In genomic region chr3:52641226-52642181, GRCm38 (mm10) we compare ENCODE assay signal across 8 mouse cellular contexts.
DNase-seq lines count a peak whose midpoint lies in the region; ATAC-seq lines count a peak whose summit lies in the region.

No protein-coding gene starts in this region.

- H3K4me3 ChIP-seq in heart, embryonic 11.5 days (ENCODE audit: low read depth, low read length) = no peak overlapping the region
- no peak overlapping the region for H3K4me3 ChIP-seq in limb, embryonic 15.5 days

- no peak for ATAC-seq in heart, embryonic 11.5 days (replicated peaks; ENCODE audit: insufficient number of reproducible peaks, low FRiP score, low TSS enrichment)
- ATAC-seq in limb, embryonic 15.5 days (ENCODE audit: insufficient number of reproducible peaks, low FRiP score, low TSS enrichment, low read depth) = peak; percentile 65; the same call in 1 of the 2 replicates

- H3K27ac ChIP-seq in heart, embryonic 11.5 days (ENCODE audit: low read depth, low read length) = 0 out of 2 replicates have a peak overlapping the region, but pooled peaks have one; percentile 57
- H3K27ac ChIP-seq in limb, embryonic 15.5 days = no peak overlapping the region; the same call in 1 of the 2 replicates

- no peak overlapping the region for H3K4me2 ChIP-seq in heart, embryonic 11.5 days
- no peak overlapping the region for H3K4me2 ChIP-seq in limb, embryonic 15.5 days

- H3K9me3 ChIP-seq in heart, embryonic 11.5 days (replicated peaks; ENCODE audit: control insufficient read depth, low read length) = no peaks in the 10 kb centered on the region
- no peaks in the 10 kb centered on the region for H3K9me3 ChIP-seq in limb, embryonic 15.5 days

- H3K4me1 ChIP-seq in heart, embryonic 11.5 days (ENCODE audit: control insufficient read depth, insufficient read depth, low read length) = no peaks in the 10 kb centered on the region
- H3K4me1 ChIP-seq in limb, embryonic 15.5 days = peaks cover 30% of the 10 kb centered on the region

- H3K9ac ChIP-seq in heart, embryonic 11.5 days (ENCODE audit: low read depth, low read length) = no peak overlapping the region
- no peak overlapping the region for H3K9ac ChIP-seq in limb, embryonic 15.5 days

- H3K27me3 ChIP-seq in heart, embryonic 11.5 days (ENCODE audit: control insufficient read depth, insufficient read depth, low read length) = no peaks in the 10 kb centered on the region; the same call in 1 of the 2 replicates
- H3K27me3 ChIP-seq in limb, embryonic 15.5 days = no peaks in the 10 kb centered on the region

- H3K36me3 ChIP-seq in heart, embryonic 11.5 days (ENCODE audit: control insufficient read depth, insufficient read depth, low read length) = no peaks in the 10 kb centered on the region
- H3K36me3 ChIP-seq in limb, embryonic 15.5 days = no peaks in the 10 kb centered on the region

- 75% methylated on average over 10 of the region's 10 CpGs for WGBS in heart, embryonic 11.5 days (ENCODE audit: insufficient replicate concordance)
- 67% methylated on average over 10 of the region's 10 CpGs for WGBS in limb, embryonic 15.5 days

- DNase-seq in layer of hippocampus, adult 11-12 months (ENCODE audit: low spot score) = peak; percentile 48
- no peak for DNase-seq in layer of hippocampus, adult 9-10 months (ENCODE audit: low spot score)
- DNase-seq in cerebellum, adult 9-10 months = peak; percentile 36
- DNase-seq in spleen, postnatal 4 days (ENCODE audit: low spot score in 2 of 2) = no peak
- DNase-seq in spleen, adult 18-20 months = no peak
- no peak for DNase-seq in embryo, embryonic 10 days (ENCODE audit: low spot score)

Comparison
In these comparisons a context has a peak if more than half of its experiments do, and no peak if none do; other contexts are left out.
1. DNase-seq: peak in layer of hippocampus, adult 11-12 months (single experiment) and cerebellum, adult 9-10 months (single experiment); none in layer of hippocampus, adult 9-10 months (single experiment), spleen, postnatal 4 days (0 of 2), spleen, adult 18-20 months (0 of 2) and embryo, embryonic 10 days (single experiment).